Mouse (Mus musculus): ENCODE measurements at regions not wholly inside any gene's neighbourhood (a gene's known extent, or its start where the extent isn't known, plus 50 kb on each side); places are given as distances from the start of the nearest gene placed in this dataset.

- no peak for TF ChIP-seq CTCF (IDR thresholded peaks at IDR 0.05; ENCODE audit: low read depth)
- TF ChIP-seq EP300 (IDR thresholded peaks at IDR 0.05; ENCODE audit: low read depth), result no peak
These were observed 137.5 kb upstream of the Topaz1 start for GRCm38 (mm10) chr9:122609616-122610015.

Measured in heart, postnatal 0 days (tissue).